Mouse (Mus musculus): ENCODE data around the gene Aplnr.

The Aplnr gene

GRCm38 (mm10) chr2:85187582-85188151, 51.6 kb downstream of the Aplnr start:
- DNase-seq (ENCODE audit: low spot score): no peak
